Mouse (Mus musculus) NIH3T3 (cell line): ENCODE results near the gene Ybx3.

Experiments
- DNase-seq: peaks from one replicate; pipeline ENCODE4 v3.0.0-alpha.2; 2012; ENCODE audit warnings: low read depth

Gene Ybx3

GRCm38 (mm10) chr6:131327076-131327475, 61.2 kb downstream of the Ybx3 start:
- no peak for DNase-seq

GRCm38 (mm10) chr6:131321854-131322639, 66.2 kb downstream of the Ybx3 start:
- no peak for DNase-seq

- peak; percentile 64 for DNase-seq
These were observed 71.8 kb downstream of the Ybx3 start for GRCm38 (mm10) chr6:131316155-131317101.
